Mouse (Mus musculus): ENCODE results near the gene Gm10112. TPM values are rescaled to one million over a fixed set of nuclear protein-coding genes. Genes with fewer than 3 reads are reported as not detected.
A peak's percentile ranks its signal among the peaks of the same experiment; 100 is the strongest.

Gene Gm10112
- total RNA-seq (2012; rRNA removed) (not detected in 2 replicates), polyA plus RNA-seq (2012; ENCODE audit: insufficient read depth in 1 of 2, insufficient read length in 2 of 2, low read depth in 1 of 2, low replicate concordance in 2 of 2, missing spikeins in 1 of 2) (not detected)

DNA sequence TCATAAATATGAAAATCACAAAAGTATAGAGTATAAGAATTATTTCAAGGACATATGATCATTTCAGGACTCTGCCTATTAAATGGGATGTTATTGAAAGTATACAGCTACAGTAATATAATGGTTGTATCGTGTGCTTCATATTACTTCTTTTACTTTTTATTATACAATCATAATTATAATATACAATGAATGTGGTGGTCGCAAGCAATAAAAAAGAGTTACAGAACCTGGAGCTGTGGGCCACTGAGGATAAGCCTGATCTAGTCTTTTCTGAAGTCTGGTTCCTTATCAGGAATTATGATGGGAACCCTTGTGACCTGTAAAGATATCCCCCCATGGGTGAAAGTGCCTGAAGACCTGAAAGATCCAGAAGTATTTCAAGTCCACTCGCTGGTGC is at the start of gene Gm10112:
Gene Gm10112 (plus strand): TSS at position 301 of the 400 bp plus-strand sequence.
- Histone ChIP-seq H3K27ac (ENCODE audit: control insufficient read depth, low read depth, low read length) (no peak within 1 kb of the TSS), H3K79me2 (ENCODE audit: control insufficient read depth, insufficient read depth, low read length, poor library complexity) (no peaks in the 10 kb centered on the region), H3K9me3 (replicated peaks; ENCODE audit: insufficient read depth, low read length) (no peaks in the 10 kb centered on the region), H3K4me3 (ENCODE audit: control insufficient read depth in 1 of 2, insufficient read depth in 1 of 2, low read depth in 2 of 2, low read length in 2 of 2) (no peak within 1 kb of the TSS), H3K9ac (ENCODE audit: control insufficient read depth, low read depth, low read length, poor library complexity, severe bottlenecking) (no peak within 1 kb of the TSS), H3K36me3 (ENCODE audit: control insufficient read depth in 1 of 2, insufficient read depth in 2 of 2, low read length in 2 of 2) (no peaks in the 10 kb centered on the region), H3K27me3 (ENCODE audit: control insufficient read depth in 1 of 2, insufficient read depth in 2 of 2, low read length in 2 of 2) (no peaks in the 10 kb centered on the region), H3K4me1 (ENCODE audit: control insufficient read depth in 1 of 2, insufficient read depth in 2 of 2, low read length in 2 of 2) (no peaks in the 10 kb centered on the region)
- DNase-seq (ENCODE audit: low read depth, low spot score): no peak
- TF ChIP-seq POLR2AphosphoS5 (IDR thresholded peaks at IDR 0.05; ENCODE audit: borderline replicate concordance, low read depth, low read length): no peak
- no peak for TF ChIP-seq HCFC1 (IDR thresholded peaks at IDR 0.05; ENCODE audit: low read depth, low read length)
- TF ChIP-seq ZNF384 (IDR thresholded peaks at IDR 0.05; ENCODE audit: low read depth, low read length): no peak
- no peak for TF ChIP-seq EP300 (IDR thresholded peaks at IDR 0.05; ENCODE audit: low read depth in 1 of 2, low read length in 2 of 2)
- TF ChIP-seq USF2 (IDR thresholded peaks at IDR 0.05; ENCODE audit: borderline replicate concordance in 1 of 2, insufficient read depth in 1 of 2, low read depth in 1 of 2, low read length in 2 of 2): no peak
- no peak for TF ChIP-seq CTCF (IDR thresholded peaks at IDR 0.05 in 2 of 3, conservative IDR thresholded peaks at IDR 0.05 in 1 of 3; ENCODE audit: control insufficient read depth in 1 of 3, insufficient read depth in 1 of 3, low read depth in 2 of 3, low read length in 3 of 3, poor library complexity in 1 of 3, severe bottlenecking in 1 of 3)
- TF ChIP-seq GABPA (IDR thresholded peaks at IDR 0.05; ENCODE audit: low read depth, low read length): no peak
- TF ChIP-seq USF1 (IDR thresholded peaks at IDR 0.05; ENCODE audit: low read depth, low read length): no peak
- TF ChIP-seq POLR2A (IDR thresholded peaks at IDR 0.05; ENCODE audit: control insufficient read depth in 1 of 2, insufficient read depth in 1 of 2, low read depth in 1 of 2, low read length in 2 of 2, poor library complexity in 1 of 2): no peak
- TF ChIP-seq MYB (IDR thresholded peaks at IDR 0.05; ENCODE audit: low read depth, low read length): no peak
- TF ChIP-seq KAT2A (conservative IDR thresholded peaks at IDR 0.05; ENCODE audit: low read depth, low read length): no peak
- TF ChIP-seq UBTF (IDR thresholded peaks at IDR 0.05; ENCODE audit: borderline replicate concordance, insufficient read depth, low read depth, low read length): no peak
- TF ChIP-seq TCF12 (IDR thresholded peaks at IDR 0.05; ENCODE audit: low read depth, low read length): no peak
- no peak for TF ChIP-seq MAFK (IDR thresholded peaks at IDR 0.05; ENCODE audit: borderline replicate concordance, low read depth, low read length)

DNA sequence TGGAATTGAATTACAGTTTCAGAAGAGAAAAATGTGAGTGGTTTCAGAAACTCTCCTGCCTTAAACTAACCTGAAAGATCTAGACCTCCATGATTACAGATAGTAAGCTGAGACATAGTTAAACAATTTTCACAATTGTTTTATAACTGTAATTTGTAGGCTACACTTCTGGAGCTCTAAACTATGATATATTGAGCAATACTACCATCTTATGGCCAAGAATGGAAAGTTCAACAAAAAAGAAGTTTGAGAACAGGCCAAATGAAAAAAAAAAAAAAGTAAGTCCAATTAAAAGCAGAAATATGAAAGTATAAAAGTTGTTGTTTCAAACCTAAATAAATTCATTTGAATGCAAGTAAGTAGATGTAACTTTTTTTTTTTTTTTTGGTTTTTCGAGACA is 21.4 kb downstream of the Gm10112 start:
- no peaks in the 10 kb centered on the region for H3K36me3 ChIP-seq (ENCODE audit: control insufficient read depth in 1 of 2, insufficient read depth in 2 of 2, low read length in 2 of 2)
- peak; percentile 61 for DNase-seq (ENCODE audit: low read depth, low spot score)
- no peaks in the 10 kb centered on the region for H3K9me3 ChIP-seq (replicated peaks; ENCODE audit: insufficient read depth, low read length)
- H3K27me3 ChIP-seq (ENCODE audit: control insufficient read depth in 1 of 2, insufficient read depth in 2 of 2, low read length in 2 of 2): no peaks in the 10 kb centered on the region
- H3K79me2 ChIP-seq (ENCODE audit: control insufficient read depth, insufficient read depth, low read length, poor library complexity): no peaks in the 10 kb centered on the region
- H3K9ac ChIP-seq (ENCODE audit: control insufficient read depth, low read depth, low read length, poor library complexity, severe bottlenecking): no peak overlapping the region
- H3K27ac ChIP-seq (ENCODE audit: control insufficient read depth, low read depth, low read length): no peak overlapping the region
- no peak overlapping the region for H3K4me3 ChIP-seq (ENCODE audit: control insufficient read depth in 1 of 2, insufficient read depth in 1 of 2, low read depth in 2 of 2, low read length in 2 of 2)
- no peaks in the 10 kb centered on the region for H3K4me1 ChIP-seq (ENCODE audit: control insufficient read depth in 1 of 2, insufficient read depth in 2 of 2, low read length in 2 of 2)
- TF ChIP-seq JUND (IDR thresholded peaks at IDR 0.05; ENCODE audit: low read depth, low read length) (no peak; the same call in 1 of the 2 replicates), CHD1 (IDR thresholded peaks at IDR 0.05; ENCODE audit: low read depth, low read length) (no peak), TCF12 (IDR thresholded peaks at IDR 0.05; ENCODE audit: low read depth, low read length) (0 out of 2 replicates have a peak, but pooled peaks have one; percentile 13), ELF1 (IDR thresholded peaks at IDR 0.05; ENCODE audit: low read depth, low read length) (no peak), ZC3H11A (IDR thresholded peaks at IDR 0.05; ENCODE audit: low read depth, low read length) (peak; percentile 94), NRF1 (IDR thresholded peaks at IDR 0.05; ENCODE audit: insufficient read depth, low read depth, low read length, poor library complexity, severe bottlenecking) (no peak), MAZ (IDR thresholded peaks at IDR 0.05; ENCODE audit: low read depth, low read length) (no peak), MYC (IDR thresholded peaks at IDR 0.05; ENCODE audit: low read depth, low read length) (no peak), ZNF384 (IDR thresholded peaks at IDR 0.05; ENCODE audit: low read depth, low read length) (peak; percentile 97), SIN3A (IDR thresholded peaks at IDR 0.05; ENCODE audit: low read length) (no peak), MYB (IDR thresholded peaks at IDR 0.05; ENCODE audit: low read depth, low read length) (no peak), MXI1 (IDR thresholded peaks at IDR 0.05; ENCODE audit: low read depth, low read length) (no peak), KAT2A (conservative IDR thresholded peaks at IDR 0.05; ENCODE audit: low read depth, low read length) (no peak), BHLHE40 (IDR thresholded peaks at IDR 0.05; ENCODE audit: borderline replicate concordance, low read depth, low read length) (no peak), MAFK (IDR thresholded peaks at IDR 0.05; ENCODE audit: borderline replicate concordance, low read depth, low read length) (no peak), RAD21 (IDR thresholded peaks at IDR 0.05; ENCODE audit: low read depth, low read length) (no peak; the same call in none of the 2 replicates), TAL1 (IDR thresholded peaks at IDR 0.05; ENCODE audit: low read length) (no peak), POLR2AphosphoS5 (IDR thresholded peaks at IDR 0.05; ENCODE audit: borderline replicate concordance, low read depth, low read length) (no peak), ETS1 (IDR thresholded peaks at IDR 0.05; ENCODE audit: low read depth, low read length) (no peak), SMC3 (IDR thresholded peaks at IDR 0.05; ENCODE audit: low read depth, low read length) (peak; percentile 83), GATA1 (IDR thresholded peaks at IDR 0.05; ENCODE audit: low read depth, low read length) (no peak), RCOR1 (IDR thresholded peaks at IDR 0.05; ENCODE audit: low read depth, low read length) (no peak)
